Mouse (Mus musculus) intestine, embryonic 14.5 days (tissue): ENCODE measurements at regions not wholly inside any gene's neighbourhood (a gene's known extent, or its start where the extent isn't known, plus 50 kb on each side); places are given as distances from the start of the nearest gene placed in this dataset.
"Not testable (repeated sequence)": the region's sequence is repeated elsewhere in the genome, so short reads cannot be mapped to it uniquely, and the experiment has no call there.

Experiments used
- ATAC-seq: fragments of 200-750 bp; cut with Nextera tagmentation; replicated peaks from 2 replicates; pipeline ENCODE4 v1.8.0; 2017; ENCODE audit warnings: low read depth, moderate number of reproducible peaks, moderate TSS enrichment, moderate library complexity; ENCODE audit not compliant: low FRiP score, low TSS enrichment
- DNase-seq: peaks from one replicate; pipeline ENCODE4 v3.0.0-alpha.2; 2018; ENCODE audit warnings: low spot score
- H3K27ac ChIP-seq: fragments of 300-500 bp; sonication (generic); 2 replicates; pipeline ENCODE4 v1.5.1; 2014; ENCODE audit warnings: low read depth, mild to moderate bottlenecking, control low read depth
- H3K27me3 ChIP-seq: fragments of 300-500 bp; sonication (generic); replicated peaks from 2 replicates; pipeline ENCODE4 v1.6.1; 2014; ENCODE audit warnings: low read length, control low read depth; ENCODE audit not compliant: control insufficient read depth, insufficient read depth
- H3K36me3 ChIP-seq: fragments of 300-500 bp; sonication (generic); 2 replicates; pipeline ENCODE4 v1.6.1; 2014; ENCODE audit warnings: low read length, control low read depth; ENCODE audit not compliant: control insufficient read depth, insufficient read depth
- H3K4me1 ChIP-seq: fragments of 300-500 bp; sonication (generic); replicated peaks from 2 replicates; pipeline ENCODE4 v1.6.1; 2014; ENCODE audit warnings: low read length, control low read depth, mixed read lengths; ENCODE audit not compliant: control insufficient read depth, insufficient read depth
- H3K4me2 ChIP-seq: fragments of 300-500 bp; sonication (generic); 2 replicates; pipeline ENCODE4 v1.6.1; 2014; ENCODE audit warnings: low read length
- H3K4me3 ChIP-seq: fragments of 300-500 bp; sonication (generic); 2 replicates; pipeline ENCODE4 v1.5.1; 2014; ENCODE audit warnings: low read depth, low read length, control low read depth, mixed read lengths
- H3K9ac ChIP-seq: fragments of 300-500 bp; sonication (generic); 2 replicates; pipeline ENCODE4 v1.6.1; 2014; ENCODE audit warnings: mild to moderate bottlenecking, low read length
- H3K9me3 ChIP-seq: fragments of 300-500 bp; sonication (generic); 2 replicates; pipeline ENCODE4 v1.6.1; 2016; ENCODE audit warnings: low read length, control low read depth; ENCODE audit not compliant: control insufficient read depth
- WGBS: fragments of 180-500 bp; shearing (Covaris S2); extraction: QIAGEN DNeasy Blood & Tissue Kit; methylation state at CpG from one replicate; pipeline ENCODE4 v1.1.7; 2014; 5-methylcytosine and 5-hydroxymethylcytosine counted together

DNA sequence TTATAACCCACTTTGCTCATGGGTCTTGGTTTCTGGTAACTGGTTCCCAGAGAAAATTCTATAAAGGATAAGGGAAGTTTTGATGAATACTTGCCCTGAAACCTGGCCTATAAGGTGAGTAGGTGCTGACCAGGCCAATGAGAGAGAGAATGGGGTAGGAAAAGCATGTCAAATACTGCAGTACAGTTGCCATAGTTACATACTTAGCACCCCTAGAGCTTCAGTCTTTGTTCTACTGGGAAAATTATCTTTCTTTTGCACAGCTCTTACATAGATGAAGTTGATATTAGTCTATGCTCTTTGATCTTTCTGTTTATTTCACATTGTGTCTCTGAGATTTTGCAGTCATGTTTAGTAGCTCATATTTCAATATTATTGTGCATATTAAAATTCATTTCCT is 373.8 kb downstream of the Rad51ap2 start:
- no peak overlapping the region for H3K4me2 ChIP-seq
- H3K9ac ChIP-seq = no peak overlapping the region
- H3K27ac ChIP-seq = no peak overlapping the region
- no peak for ATAC-seq
- no peaks in the 10 kb centered on the region for H3K4me1 ChIP-seq
- DNase-seq = no peak
- no peak overlapping the region for H3K4me3 ChIP-seq
- H3K36me3 ChIP-seq = no peaks in the 10 kb centered on the region
- no peaks in the 10 kb centered on the region for H3K27me3 ChIP-seq
- no peaks in the 10 kb centered on the region for H3K9me3 ChIP-seq

DNA sequence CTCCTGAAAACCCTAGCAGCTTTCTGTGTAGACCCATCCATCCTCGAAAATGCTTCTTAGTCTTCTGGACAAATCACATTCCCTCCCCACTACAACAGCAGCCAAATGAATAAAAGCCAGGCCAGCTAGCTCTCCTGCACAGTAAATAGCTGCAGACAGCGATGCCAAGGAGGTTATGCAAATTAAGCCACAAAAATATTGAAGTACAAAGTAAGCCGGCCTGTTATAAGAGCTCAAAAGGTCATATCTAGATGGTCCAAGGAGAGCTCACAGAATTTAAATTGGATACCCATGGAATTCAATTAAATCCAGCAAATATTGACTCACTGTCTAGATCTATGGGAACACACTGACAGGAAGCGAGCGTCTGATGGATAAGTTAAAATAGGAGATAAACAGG is 375.4 kb downstream of the Rad51ap2 start:
- no peak for DNase-seq
- no peaks in the 10 kb centered on the region for H3K4me1 ChIP-seq
- no peak for ATAC-seq
- 45% methylated on average over 5 of the region's 5 CpGs for WGBS
- H3K9ac ChIP-seq = no peak overlapping the region
- no peak overlapping the region for H3K4me2 ChIP-seq
- H3K36me3 ChIP-seq = no peaks in the 10 kb centered on the region
- H3K4me3 ChIP-seq = no peak overlapping the region
- H3K27me3 ChIP-seq = no peaks in the 10 kb centered on the region
- H3K9me3 ChIP-seq = no peaks in the 10 kb centered on the region
- H3K27ac ChIP-seq = no peak overlapping the region

- DNase-seq = no peak
- no peak overlapping the region for H3K9ac ChIP-seq
- no peak for ATAC-seq
These were observed 382.1 kb downstream of the Rad51ap2 start for GRCm38 (mm10) chr12:11837819-11838472.

GRCm38 (mm10) chr12:11851034-11851433 is 395.2 kb downstream of the Rad51ap2 start:
- DNase-seq = no peak
- WGBS = 43% methylated on average over 3 of the region's 3 CpGs

More at GRCm38 (mm10) chr12:11837819-11838472, 382.1 kb downstream of the Rad51ap2 start:
- no peaks in the 10 kb centered on the region for H3K9me3 ChIP-seq
- WGBS = 39% methylated on average over 3 of the region's 3 CpGs
- no peak overlapping the region for H3K4me2 ChIP-seq
- H3K27ac ChIP-seq = no peak overlapping the region
- H3K4me3 ChIP-seq = no peak overlapping the region
- no peaks in the 10 kb centered on the region for H3K4me1 ChIP-seq
- no peaks in the 10 kb centered on the region for H3K36me3 ChIP-seq
- no peaks in the 10 kb centered on the region for H3K27me3 ChIP-seq

DNA sequence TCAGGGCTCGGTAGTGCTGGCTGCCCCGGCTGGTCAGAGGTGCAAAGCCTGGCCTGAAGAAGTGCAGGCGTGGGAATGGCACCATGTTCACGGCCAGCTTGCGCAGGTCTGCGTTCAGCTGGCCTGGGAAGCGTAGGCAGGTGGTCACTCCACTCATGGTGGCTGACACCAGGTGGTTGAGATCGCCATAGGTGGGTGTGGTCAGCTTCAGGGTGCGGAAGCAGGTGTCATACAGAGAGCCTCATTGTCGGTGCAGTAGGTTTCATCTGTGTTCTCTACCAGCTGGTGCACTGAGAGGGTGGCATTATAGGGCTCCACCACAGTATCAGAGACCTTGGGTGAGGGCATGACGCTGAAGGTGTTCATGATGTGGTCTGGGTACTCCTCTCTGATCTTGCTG is 380.1 kb upstream of the Fam49a start:
- DNase-seq, H3K27ac ChIP-seq, ATAC-seq, H3K27me3 ChIP-seq, H3K9ac ChIP-seq, H3K4me2 ChIP-seq, H3K36me3 ChIP-seq, H3K4me3 ChIP-seq, H3K9me3 ChIP-seq, H3K4me1 ChIP-seq: not testable (repeated sequence)
- WGBS = 90% methylated on average over 10 of the region's 11 CpGs

More at GRCm38 (mm10) chr12:11851034-11851433, 395.2 kb downstream of the Rad51ap2 start:
- Histone ChIP-seq H3K4me1 (no peaks in the 10 kb centered on the region), H3K9me3 (no peaks in the 10 kb centered on the region), H3K27me3 (no peaks in the 10 kb centered on the region), H3K4me3 (no peak overlapping the region), H3K27ac (no peak overlapping the region), H3K36me3 (no peaks in the 10 kb centered on the region), H3K9ac (no peak overlapping the region), H3K4me2 (no peak overlapping the region)
- no peak for ATAC-seq

DNA sequence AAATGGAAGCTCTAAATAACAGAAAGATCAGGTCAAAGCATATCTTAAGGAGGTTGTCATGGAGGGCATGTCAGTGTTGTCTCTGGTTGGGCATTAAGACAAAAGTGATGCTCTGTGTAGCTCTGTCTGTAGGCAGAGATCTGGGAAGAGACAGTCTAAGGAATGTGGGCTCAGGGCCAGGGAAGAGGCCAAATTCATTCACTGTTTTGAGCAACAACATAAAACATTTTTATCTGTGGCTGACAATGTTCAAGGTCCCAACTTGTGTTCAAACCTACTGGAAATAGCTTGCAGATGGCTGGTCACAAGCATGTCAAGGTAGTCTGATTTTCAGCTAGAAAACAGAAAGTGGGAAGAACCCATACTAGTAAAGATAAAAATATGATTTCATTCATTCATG is 374.6 kb upstream of the Fam49a start:
- no peak overlapping the region for H3K27ac ChIP-seq
- no peak overlapping the region for H3K4me3 ChIP-seq
- H3K9ac ChIP-seq = no peak overlapping the region
- no peaks in the 10 kb centered on the region for H3K27me3 ChIP-seq
- H3K4me2 ChIP-seq = no peak overlapping the region
- no peaks in the 10 kb centered on the region for H3K4me1 ChIP-seq
- DNase-seq (no peak), ATAC-seq (no peak)
- no peaks in the 10 kb centered on the region for H3K9me3 ChIP-seq
- H3K36me3 ChIP-seq = no peaks in the 10 kb centered on the region

DNA sequence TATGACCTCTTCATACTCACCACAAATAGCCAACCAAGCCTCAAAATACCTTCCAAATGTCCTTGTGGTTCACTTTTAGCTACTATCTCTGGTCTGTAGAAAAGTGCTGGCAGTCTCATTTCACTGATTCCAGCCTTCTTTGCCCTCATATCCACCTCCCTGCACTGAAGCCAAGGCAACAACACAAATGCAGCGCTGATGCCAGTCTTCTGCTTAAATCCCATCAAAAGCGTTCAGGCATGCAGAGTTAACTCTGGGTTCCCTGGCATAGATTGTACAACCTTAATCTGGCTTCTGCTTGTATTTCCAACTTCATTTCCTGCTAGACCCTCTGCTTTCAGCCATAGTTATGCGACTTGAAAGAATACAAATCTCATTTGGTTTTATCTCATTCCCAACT is 362.9 kb upstream of the Fam49a start:
- H3K9ac ChIP-seq = no peak overlapping the region
- H3K9me3 ChIP-seq = no peaks in the 10 kb centered on the region
- no peak overlapping the region for H3K27ac ChIP-seq
- WGBS = 82% methylated on average over 3 of the region's 3 CpGs
- H3K36me3 ChIP-seq = no peaks in the 10 kb centered on the region
- no peak overlapping the region for H3K4me2 ChIP-seq
- no peaks in the 10 kb centered on the region for H3K4me1 ChIP-seq
- H3K4me3 ChIP-seq = no peak overlapping the region
- ATAC-seq = no peak
- H3K27me3 ChIP-seq = no peaks in the 10 kb centered on the region
- no peak for DNase-seq

- ATAC-seq (no peak), DNase-seq (no peak)
- Histone ChIP-seq H3K9me3 (no peaks in the 10 kb centered on the region), H3K4me2 (no peak overlapping the region), H3K9ac (no peak overlapping the region), H3K27me3 (no peaks in the 10 kb centered on the region), H3K4me3 (no peak overlapping the region), H3K27ac (no peak overlapping the region), H3K36me3 (no peaks in the 10 kb centered on the region), H3K4me1 (no peaks in the 10 kb centered on the region)
- 87% methylated on average over 4 of the region's 4 CpGs for WGBS
These were observed 355.4 kb upstream of the Fam49a start for GRCm38 (mm10) chr12:11906588-11906987.
